Mouse (Mus musculus): Measurements from ENCODE around the gene Dnaic2.

Dnaic2 gene

DNA sequence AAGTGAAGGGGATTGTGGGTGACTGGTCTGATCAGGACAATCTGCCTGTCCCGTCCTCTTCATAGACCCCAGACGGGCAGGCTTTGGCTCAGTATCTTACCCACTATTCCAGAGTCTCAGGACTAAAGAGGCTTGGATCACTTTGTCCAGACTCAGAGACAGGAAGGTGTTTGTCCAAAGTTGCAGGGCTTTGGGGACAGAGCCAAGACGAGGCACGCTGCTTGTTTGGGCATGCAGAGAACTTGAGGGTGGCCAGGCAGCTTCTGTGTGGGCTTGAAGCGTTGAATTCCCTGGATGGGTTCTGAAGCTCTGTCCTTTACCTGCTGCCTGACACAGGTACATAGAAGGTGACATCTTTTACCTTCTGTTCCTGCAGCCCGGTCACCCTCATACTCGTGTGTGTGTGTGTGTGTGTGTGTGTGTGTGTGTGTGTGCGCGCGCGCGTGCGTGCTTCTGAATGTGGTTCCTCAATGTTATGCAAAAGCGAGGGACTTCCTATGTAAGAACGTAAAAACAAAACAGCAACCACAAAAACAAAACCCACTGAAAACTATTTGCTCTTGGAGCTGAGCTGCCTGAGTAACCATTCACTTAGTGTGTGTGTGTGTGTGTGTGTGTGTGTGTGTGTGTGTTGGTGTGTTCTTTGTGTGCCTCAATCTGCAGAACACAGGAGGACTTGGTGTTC lies 24.8 kb upstream of the Dnaic2 start:
- DNase-seq (ENCODE audit: low spot score): no peak

DNA sequence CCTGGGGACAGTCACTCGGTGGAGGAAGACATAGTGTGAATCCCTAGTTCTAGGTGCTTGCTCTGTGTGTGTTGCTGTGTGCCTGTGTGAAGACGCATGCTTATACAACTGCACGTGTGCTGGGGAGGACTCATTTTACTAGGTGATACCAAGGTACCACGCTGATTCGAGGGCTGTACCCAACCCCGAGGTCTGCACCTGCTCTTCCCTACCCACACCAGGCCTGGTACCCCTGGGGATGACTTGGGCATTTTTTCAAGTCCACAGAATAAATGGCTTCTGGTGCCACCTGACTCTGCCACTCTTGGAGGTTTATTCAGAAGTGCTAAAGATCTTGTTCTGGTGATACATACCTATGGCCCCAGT lies 24.2 kb upstream of the Dnaic2 start:
- no peak for DNase-seq (ENCODE audit: low spot score)

DNA sequence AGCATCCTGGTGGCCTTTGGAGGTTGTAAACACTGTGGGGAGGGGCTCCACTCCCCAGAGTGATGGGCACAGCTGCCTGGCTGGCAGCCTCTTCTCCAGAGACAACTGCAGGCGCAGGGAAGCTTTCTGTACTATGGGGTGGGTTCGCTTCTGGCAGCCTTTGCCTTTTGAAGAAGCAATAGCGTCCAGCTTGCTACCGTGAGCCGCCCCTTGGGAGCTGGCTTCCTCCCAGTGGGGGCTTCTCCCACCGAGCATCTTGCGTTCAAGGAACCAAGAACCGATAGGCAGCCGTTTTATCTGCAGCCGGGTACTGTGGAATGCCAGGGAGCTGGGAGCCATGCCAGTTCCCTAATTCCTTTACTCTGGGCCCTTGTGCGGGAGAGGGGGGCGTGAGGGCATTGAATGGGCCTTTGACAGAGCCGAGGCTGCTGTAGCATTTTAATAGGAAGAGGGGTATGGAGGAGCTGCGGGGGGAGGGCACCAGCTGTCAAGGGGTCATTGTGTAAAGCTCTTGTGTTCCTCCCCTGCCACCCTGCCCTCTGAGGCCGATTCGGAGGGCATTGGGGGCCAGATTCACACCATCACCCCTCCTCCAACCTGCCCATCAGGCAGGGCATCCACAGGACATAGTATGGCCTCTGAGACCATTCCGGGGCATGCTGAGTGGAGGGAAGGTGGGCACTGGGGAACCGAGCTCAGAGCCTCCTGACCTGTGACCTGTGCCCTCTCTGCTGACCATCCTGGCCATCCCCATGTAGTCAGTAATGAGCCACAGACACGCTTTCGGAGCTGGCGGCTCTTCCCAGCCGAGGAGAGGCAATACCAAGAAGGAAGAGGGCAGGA lies 22.9 kb upstream of the Dnaic2 start:
- peak; percentile 76 for DNase-seq (ENCODE audit: low spot score)

DNA sequence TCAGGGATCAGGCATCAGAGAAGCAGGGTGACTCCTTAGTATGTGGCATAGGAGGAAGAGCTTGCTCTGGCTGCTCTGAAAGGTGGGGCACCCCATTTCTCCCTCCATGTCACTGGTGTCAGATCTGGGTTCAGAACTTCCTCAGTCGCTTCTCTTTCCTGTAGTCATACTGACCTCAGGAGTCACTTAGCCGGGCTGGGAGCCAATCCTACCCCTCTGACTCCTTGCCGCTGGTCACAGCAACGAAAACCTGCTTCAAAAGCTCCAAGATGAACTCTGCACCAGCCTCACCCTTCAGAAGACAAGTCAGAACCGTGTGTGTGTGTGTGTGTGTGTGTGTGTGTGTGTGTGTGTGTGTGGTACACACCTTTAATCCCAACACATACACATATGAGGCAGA lies 20.9 kb upstream of the Dnaic2 start:
- no peak for DNase-seq (ENCODE audit: low spot score)

DNA sequence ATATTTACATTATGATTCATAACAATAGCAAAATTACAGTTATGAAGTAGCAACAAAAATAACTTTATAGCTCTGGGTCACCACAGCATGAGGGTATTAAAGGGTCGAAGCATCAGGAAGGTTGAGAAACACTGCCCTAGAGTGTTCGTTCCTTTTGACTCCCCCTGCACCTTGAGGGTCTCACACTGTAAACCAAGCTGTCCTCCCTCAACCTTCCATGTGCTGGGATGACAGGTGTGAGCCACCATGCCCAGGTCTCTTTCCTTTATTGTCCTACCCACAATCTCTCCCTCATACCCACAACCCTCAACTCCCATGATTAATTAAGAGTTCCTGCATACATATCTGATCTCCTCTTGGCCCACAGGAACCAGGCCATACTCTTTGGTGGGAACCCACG lies 15.8 kb upstream of the Dnaic2 start:
- DNase-seq (ENCODE audit: low spot score): no peak

DNA sequence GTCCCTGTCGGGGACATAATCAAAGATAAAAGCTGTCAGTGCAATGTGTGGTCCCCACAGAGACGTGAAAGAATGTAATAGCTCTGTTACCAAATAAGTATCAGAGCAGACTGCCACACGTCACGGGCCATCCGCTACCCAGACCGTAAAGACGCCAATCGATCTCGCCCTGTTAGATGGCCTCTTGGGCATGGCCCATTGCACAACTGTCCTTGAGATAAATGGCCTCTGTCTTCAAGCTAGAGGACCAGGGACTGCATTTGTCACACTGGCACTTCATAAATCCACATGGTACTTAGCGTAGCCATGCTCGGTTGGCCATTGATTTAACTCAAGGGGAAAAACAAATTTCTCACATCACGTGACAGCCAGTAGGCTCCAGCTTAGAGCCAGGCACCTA lies 15.3 kb upstream of the Dnaic2 start:
- no peak for DNase-seq (ENCODE audit: low spot score)

DNA sequence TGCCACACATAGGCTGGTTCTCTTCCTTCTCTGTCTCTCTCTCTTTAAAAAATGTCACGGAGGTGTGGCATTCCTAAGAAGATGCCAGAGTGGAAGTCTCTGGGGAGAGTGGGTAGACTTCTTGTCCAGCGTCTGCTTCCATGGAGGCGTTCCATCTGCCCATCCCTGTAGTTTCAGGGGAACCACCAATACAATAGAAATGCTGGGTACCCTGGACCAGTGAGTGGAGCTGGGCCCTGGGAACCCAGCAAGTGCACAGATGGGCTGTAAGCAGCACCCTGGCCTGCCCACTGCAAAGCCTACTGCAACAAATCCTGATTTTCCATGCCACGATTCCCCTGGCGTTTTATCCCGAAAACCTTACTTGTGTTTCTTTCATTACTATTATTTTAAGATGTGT lies 12.7 kb upstream of the Dnaic2 start:
- DNase-seq (ENCODE audit: low spot score): no peak

DNA sequence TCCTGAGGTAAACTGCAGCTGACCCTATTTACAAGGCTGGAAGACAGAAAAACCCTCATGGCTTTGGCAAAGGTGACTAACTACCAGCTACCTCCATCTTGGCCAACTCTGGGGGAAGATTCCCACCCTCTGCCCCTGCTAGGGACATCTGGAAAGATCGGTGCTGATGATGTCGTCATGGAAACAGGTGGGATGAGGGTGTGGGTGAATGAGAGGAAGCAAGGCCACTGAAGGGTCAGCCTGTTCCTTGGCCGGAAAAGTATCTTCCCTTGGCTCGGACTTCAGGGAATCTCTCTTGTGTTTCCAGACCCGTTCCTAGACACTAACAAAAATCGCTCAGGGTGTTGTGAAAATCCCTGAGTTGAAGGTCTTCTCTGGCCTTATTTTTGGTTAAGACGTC lies 11.7 kb upstream of the Dnaic2 start:
- DNase-seq (ENCODE audit: low spot score): no peak

DNA sequence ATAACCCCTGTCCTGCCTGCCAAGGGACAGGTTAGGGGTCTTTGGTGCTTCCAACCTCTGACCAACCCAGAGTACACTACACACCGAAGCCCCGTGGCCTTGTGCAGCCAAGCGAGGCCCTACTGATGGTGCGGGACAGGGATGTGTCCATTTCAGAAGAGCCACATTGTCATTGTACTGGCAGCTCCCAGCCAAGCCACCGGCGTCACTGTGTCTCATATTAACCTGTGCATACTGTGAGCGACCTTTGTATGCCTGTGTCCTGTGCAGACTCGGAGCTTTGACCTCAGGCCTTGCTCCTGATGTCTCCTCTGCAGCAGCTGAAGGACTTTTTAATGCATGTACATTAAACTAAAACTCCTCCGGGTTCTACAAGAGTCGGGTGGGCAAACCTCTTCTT lies 6.7 kb upstream of the Dnaic2 start:
- no peak for DNase-seq (ENCODE audit: low spot score)

DNA sequence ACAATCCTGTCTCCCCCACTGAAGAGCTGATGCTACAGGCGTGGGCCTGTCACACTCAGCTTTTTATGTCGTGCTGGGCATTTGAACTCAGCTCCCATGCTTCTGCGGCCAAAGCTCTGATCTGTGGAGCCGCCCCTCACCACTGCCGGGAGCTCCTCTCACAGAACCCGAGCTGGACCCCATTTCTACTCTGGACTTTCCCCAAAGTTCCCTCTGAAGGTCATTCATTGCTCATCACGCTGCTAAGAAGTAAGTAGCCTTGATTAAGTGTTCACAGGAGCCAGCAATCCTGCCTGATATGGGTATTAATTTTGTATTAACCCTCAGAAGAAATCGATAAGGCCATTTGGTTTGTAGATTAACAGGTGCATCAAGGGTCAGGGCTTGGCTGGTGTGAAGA lies 4.8 kb upstream of the Dnaic2 start:
- DNase-seq (ENCODE audit: low spot score): no peak

DNA sequence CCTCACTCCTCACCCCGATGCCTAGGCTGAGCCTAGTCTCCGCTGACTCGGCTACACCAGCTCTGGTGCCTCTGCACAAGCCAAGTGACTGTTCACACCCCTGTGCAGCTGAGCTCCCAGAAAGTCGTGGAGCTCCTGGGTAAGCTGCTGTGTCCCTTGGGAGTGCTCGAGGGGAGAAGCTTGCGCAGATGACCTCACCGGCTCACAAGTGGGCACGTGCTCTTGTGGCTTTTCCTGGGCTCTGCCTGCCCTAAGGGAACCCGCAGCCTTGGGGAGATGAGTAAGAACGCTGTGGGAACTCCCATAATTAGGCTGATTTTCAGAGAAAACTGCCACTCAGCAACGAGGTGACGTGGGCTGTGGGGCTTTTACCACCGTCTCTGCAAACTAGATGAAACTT lies 4.2 kb upstream of the Dnaic2 start:
- DNase-seq (ENCODE audit: low spot score): no peak

DNA sequence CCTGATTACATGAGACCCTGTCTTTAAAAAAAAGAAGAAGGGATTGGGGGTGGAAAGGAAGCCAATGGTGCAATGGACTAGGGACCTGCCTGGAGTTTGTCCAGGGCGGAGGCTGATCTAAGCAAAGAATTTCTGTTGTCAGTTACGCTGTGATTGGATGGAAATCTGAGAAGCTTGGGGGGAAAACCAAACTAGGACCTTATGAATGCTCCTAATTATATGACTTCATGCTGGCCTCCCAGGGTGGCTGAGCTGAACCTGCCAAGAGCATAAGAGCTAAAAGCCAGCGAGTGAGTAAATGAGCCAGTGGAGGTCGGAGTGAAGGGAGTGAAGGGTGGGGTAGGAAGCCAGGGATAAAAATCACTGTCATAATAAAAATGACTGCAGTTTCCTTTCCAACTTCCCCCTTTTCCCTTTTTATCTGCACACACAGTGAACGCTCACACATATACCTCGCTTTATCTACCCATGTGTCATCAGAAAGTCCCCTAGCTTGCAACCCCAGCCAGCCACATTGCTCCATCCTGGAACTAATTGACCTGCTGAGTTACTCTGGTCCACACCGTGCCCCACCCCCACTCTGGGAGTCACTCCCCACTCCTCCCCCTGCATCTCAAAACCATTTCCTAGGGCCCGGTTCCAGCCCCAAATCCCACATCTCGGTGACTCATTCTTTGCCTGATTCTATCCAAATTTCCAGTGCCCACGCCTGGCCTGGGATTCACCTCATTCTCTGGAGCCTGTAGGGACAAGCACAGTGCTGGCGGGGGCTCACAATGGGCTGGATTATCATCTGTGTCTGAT lies 2.2 kb upstream of the Dnaic2 start:
- DNase-seq (ENCODE audit: low spot score): no peak

DNA sequence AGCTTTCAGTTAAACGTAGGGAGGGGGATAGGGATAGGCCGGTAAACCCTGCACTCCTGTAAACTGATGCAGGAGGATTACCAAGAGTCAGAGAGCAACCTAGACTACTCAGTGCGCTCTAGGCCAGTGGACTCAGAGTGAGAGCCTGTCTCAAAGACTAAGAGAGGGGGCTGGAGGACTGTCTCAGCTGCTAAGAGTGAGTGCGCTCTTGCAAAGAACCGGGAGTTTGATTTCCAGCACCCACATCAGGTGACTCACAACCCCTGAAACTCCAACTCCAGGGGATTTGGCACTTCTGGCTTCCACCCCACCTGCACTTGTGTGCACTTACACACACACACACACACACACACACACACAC lies 598 bp downstream of the Dnaic2 start:
- DNase-seq (ENCODE audit: low spot score): no peak

DNA sequence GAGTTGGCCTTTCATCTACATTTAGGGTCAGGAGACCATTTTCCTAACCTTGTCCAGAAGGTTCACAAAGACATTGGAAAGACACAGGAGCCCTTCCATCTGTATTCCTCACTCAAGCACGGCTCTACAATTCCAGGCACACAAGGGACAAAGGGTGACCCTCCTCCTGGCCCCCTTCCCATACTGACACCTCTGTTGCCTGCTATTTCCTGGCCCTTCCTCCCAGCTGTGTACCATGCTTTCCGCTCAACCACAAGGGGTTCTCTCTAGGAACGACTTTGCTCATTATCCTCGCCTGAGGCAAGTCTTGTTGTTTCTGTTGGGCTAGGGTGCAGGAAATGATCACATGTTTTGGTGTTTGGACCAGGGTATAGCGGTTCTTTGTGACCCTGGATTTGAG lies 1.1 kb downstream of the Dnaic2 start:
- no peak for DNase-seq (ENCODE audit: low spot score)

DNA sequence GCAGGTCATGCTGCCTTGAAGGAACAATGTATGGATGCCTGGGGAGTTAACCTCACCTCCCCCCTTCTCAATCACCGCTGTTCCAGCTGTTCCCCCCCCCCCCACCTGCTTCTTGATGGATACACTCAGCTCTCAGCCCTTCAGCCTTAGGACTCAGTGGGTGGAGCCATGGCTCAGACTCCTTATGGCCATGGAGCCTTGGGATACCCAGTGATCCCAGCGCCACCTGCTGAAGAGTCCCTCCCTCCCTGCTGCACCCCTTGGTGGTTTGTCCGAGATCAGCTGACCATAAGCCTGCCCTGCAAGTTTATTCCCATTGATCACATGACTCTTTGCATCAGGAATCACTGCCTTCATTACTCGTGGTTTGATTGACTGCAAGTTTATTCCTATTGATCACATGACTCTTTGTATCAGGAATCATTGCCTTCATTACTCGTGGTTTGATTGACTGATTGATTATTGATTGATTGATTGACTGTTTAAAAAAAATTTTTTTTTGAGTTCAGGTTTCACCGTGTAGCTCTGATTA lies 2.7 kb downstream of the Dnaic2 start:
- no peak for DNase-seq (ENCODE audit: low spot score)

DNA sequence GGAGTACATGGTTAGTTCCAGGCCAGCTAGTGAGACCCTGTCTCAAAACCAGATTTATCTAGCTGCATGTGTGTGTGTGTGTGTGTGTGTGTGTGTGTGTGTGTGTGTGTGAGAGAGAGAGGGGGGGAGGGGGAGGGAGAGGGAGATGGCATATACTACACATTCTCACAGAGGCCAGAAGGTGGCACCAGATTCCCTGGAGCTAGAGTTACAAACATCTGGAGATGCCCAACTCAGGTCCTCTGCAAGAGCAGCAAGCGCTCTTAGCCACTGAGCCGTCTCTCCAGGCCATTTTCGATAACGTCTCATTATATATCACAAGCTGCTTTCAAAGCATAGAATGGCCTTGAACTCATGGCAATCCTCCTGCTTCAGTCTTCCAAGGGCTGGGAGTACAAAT lies 4.5 kb downstream of the Dnaic2 start:
- DNase-seq (ENCODE audit: low spot score): no peak

DNA sequence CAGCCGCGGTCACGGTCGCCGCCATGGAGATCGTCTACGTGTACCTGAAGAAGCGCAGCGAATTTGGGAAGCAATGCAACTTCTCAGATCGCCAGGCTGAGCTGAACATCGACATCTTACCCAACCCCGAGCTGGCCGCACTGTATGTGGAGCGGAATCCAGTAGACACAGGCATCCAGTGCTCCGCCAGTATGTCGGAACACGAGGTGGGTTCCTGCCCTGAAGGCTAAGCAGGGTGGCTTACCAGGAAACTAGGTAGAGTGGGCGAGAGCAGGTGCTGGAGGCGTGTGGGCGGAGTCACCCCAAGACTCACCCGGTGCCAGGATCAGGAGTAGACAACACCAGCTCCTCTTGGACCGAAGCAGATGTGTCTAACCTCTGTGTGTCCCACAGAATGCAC lies 5.7 kb downstream of the Dnaic2 start:
- no peak for DNase-seq (ENCODE audit: low spot score)

DNA sequence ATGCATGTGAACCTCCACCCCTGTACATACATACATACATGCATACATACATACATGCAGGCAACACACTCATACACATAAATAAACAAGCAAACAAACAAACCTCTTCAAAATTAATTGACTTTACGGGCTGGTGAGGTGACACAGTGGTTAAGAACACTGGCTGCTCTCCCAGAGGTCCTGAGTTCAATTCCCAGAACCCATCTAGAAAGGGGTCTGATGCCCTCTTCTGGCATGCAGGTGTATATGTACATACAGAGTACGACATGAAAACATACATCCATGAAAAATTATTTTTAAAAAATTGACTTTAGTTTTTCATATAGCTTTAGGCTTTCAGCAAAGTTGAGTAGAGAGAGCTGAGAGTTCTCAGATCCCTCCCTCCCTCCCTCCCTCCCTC lies 8.9 kb downstream of the Dnaic2 start:
- DNase-seq (ENCODE audit: low spot score): no peak

DNA sequence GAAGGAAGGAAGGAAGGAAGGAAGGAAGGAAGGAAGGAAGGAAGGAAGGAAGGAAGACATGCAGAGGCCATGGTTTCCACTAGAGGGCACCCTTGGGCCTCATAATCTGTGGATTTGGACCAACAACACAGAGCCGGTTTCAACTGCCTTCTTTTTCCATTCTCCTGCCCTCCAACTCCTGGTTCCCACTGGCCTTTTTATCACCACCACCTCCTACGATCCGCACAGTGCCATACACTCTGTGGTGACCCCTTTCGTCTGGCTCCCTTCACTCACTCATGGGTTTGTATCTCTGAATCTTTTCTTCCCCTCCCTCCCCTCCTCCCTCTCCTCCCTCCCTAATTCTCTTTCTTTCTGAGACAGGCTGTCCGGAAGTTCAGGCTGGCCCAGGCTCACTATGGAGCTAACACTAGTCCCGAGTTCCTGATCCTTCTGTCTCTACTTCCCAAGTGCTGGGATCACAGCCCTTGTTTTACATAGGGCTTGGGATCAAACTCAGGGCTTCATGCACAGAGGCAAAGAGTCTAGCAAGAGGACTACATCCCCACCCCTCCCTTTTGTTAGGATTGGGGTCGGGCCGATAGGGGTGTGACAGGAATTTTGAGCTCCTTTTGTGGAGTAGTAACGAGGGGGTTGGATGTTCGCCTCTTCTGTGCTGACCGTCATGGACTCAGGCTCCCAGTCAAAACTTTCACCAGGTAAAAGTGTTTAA lies 9.9 kb downstream of the Dnaic2 start:
- DNase-seq (ENCODE audit: low spot score): no peak

DNA sequence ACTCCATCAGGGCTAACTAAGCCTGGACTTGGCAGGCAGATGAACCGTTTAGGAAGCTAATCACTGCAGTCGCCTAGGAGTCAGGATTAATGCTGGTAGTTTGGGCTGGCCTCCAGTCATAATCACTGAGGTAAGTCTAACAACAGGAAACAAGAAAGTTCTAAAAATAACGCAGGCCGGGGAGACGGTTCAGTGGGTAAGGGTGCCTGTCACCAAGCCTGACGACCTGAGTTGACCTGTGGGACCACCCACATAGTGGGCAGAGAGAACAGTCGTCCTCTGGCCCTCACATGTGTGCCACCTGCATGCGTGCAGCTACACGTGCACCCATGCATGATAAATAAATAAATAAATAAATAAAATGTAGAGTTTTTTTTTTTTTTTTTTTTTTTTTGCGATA lies 13.4 kb downstream of the Dnaic2 start:
- DNase-seq (ENCODE audit: low spot score): no peak

DNA sequence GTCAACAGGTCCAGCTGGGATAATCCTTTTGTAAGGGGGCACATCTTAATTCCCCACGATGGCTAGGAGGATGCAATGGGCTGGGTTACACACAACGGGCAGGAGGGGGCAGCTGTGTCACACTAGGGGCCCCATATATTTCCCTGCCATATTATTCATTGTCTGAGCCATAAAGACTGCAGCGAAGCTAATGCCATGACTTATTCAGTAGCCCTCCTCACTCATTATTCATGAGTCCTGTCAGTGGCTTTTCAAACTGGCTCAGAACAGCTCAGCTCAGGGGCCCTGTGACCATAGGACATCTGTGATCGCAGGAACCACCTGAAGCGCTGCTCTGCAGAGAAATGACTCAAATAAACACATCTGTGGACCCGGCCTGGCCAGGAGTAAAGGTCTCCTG lies 14.2 kb downstream of the Dnaic2 start:
- no peak for DNase-seq (ENCODE audit: low spot score)

DNA sequence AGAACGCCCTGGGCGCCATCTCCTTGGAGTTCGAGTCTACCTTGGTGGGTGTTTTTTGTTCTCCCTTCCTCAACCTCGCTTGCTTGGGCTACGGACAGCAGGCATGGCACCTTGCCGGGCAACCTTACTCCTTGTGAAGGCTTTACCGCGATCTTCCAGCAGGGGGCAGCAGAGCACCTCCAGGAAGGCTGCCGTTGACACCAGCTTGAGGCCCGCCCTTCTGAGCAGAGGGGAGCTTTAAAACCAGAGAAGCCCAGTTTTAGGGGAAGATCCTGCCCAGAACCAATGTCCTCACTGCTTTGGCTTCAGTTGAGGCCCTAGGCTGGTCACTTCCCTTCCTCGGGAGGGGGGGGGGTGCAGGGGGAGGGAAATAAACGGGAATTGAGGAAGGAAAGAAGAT lies 17.9 kb downstream of the Dnaic2 start:
- DNase-seq (ENCODE audit: low spot score): peak; percentile 77
